Mouse (Mus musculus): ENCODE data around the gene Pkp2. TPM values are rescaled to one million over a fixed set of nuclear protein-coding genes. Genes with fewer than 3 reads are reported as not detected.
A peak's percentile ranks its signal among the peaks of the same experiment; 100 is the strongest.
"Not testable (repeated sequence)": the region's sequence is repeated elsewhere in the genome, so short reads cannot be mapped to it uniquely, and the experiment has no call there.

Gene Pkp2
- polyA plus RNA-seq, 1 experiment from 2014 or later = 66.8 TPM

DNA sequence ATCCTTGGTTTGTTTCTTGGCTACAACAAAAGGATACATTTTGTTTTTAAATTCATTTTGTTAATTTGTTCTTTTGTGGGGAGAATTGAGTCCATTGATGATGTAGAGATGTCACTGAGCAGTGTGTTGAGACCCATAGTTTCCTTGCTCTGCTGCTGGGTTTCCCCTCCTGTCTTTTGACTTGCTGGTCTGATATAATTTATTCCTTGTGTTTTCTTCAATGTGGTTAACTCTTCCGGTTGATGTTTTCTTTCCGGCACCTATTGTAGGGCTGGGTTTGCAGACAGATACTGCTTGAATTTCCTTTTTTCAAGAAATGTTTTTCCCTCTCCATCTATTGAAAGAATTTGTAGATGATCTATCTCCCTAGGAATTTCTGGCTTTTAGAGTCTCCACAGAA is 20.8 kb downstream of the Pkp2 start:
- H3K4me1 ChIP-seq = no peaks in the 10 kb centered on the region
- H3K9me3 ChIP-seq = no peaks in the 10 kb centered on the region
- H3K27ac ChIP-seq = no peak overlapping the region
- no peak for DNase-seq (ENCODE audit: low spot score)
- H3K36me3 ChIP-seq = peaks cover 78% of the 10 kb centered on the region
- H3K4me3 ChIP-seq = no peak overlapping the region
- WGBS = 81% methylated on average over 2 of the region's 2 CpGs
- H3K27me3 ChIP-seq (ENCODE audit: insufficient read depth, poor library complexity, severe bottlenecking) = no peaks in the 10 kb centered on the region

DNA sequence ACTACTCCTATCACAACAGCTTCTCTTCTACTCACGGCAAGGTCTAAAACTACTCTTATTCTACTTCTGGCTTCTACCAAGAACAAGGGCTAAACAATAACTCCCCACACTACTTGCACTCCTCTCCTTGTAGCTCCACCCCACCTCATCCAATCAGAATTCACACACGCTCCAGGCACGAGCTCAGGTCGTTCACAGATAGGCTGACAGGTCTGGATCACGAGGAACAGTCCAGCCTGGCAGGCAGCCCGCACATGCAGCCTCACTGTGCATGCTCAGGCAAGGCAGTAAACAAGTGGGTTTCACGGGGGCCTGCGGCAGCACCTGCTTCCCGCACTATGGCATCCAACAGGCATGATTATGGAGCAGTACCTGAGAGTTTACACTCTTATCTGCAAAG is 23.6 kb downstream of the Pkp2 start:
- H3K36me3 ChIP-seq = peaks cover 68% of the 10 kb centered on the region
- not testable (repeated sequence) for H3K27me3 ChIP-seq (ENCODE audit: insufficient read depth, poor library complexity, severe bottlenecking); H3K4me1 ChIP-seq; H3K27ac ChIP-seq; H3K9me3 ChIP-seq; H3K4me3 ChIP-seq; DNase-seq (ENCODE audit: low spot score)
- 84% methylated on average over 9 of the region's 9 CpGs for WGBS

DNA sequence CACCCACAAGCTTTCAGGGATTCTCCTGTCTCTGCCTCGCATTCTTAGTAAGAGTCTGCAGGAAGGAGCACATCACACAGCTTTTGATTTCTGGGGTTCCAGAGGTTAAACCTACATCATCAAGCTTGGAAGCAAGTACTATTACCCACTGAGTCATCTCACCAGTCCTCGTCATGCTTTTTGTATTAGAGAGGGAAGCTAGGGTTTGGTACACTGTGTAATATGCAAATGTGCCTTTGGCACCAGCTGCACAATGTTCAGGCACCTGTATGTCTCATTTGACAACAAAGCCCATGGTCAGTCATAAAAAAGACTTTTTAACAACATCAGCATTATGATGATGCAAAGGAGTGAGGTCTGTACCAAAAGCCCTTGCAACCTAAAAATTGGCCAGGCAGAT is 25.2 kb downstream of the Pkp2 start:
- DNase-seq (ENCODE audit: low spot score) = no peak

DNA sequence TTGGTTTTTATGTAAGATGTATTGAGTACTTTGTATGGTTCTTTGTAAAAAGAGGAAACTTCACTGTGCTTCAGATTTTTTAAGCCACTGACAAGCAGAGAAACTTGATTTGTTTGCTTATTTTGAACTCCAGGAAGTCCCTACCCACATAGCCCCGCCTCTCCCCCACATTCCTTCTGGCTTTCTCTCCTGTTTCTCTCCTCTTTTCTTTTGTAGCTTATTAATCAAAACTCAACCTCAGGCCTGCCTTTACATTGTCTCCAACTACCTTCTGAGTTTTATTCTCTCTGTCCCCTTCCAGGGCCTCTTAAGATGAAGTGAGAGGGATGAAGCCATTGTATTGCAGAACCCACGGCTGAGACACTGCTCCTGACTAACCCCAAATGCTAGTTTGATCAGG is 31.6 kb downstream of the Pkp2 start:
- Histone ChIP-seq H3K36me3 (peaks cover 60% of the 10 kb centered on the region), H3K27ac (0 out of 2 replicates have a peak overlapping the region, but pooled peaks have one; percentile 23), H3K9me3 (no peaks in the 10 kb centered on the region), H3K27me3 (ENCODE audit: insufficient read depth, poor library complexity, severe bottlenecking) (no peaks in the 10 kb centered on the region), H3K4me1 (0 out of 2 replicates have a peak, but pooled peaks cover 3% of the 10 kb centered on the region), H3K4me3 (no peak overlapping the region)
- 54% methylated on average over 2 of the region's 2 CpGs for WGBS
- no peak for DNase-seq (ENCODE audit: low spot score)

More for the DNA sequence above, 25.2 kb downstream of the Pkp2 start:
- WGBS = 84% methylated on average over 2 of the region's 2 CpGs
- Histone ChIP-seq H3K27ac (no peak overlapping the region), H3K4me1 (no peaks in the 10 kb centered on the region), H3K36me3 (peaks cover 67% of the 10 kb centered on the region), H3K4me3 (no peak overlapping the region), H3K9me3 (no peaks in the 10 kb centered on the region), H3K27me3 (ENCODE audit: insufficient read depth, poor library complexity, severe bottlenecking) (no peaks in the 10 kb centered on the region)

GRCm38 (mm10) chr16:16250470-16250869 is 37.4 kb downstream of the Pkp2 start:
- DNase-seq (ENCODE audit: low spot score) = no peak
- WGBS = 53% methylated on average over 2 of the region's 2 CpGs
- Histone ChIP-seq H3K4me1 (peaks cover 29% of the 10 kb centered on the region), H3K4me3 (no peak overlapping the region), H3K27me3 (ENCODE audit: insufficient read depth, poor library complexity, severe bottlenecking) (no peaks in the 10 kb centered on the region), H3K27ac (no peak overlapping the region), H3K36me3 (peaks cover 40% of the 10 kb centered on the region), H3K9me3 (no peaks in the 10 kb centered on the region)

- Histone ChIP-seq H3K27me3 (ENCODE audit: insufficient read depth, poor library complexity, severe bottlenecking) (no peaks in the 10 kb centered on the region), H3K36me3 (peaks cover 19% of the 10 kb centered on the region; the same call in 1 of the 2 replicates), H3K9me3 (no peaks in the 10 kb centered on the region), H3K27ac (peak overlapping the region; percentile 59; the same call in 1 of the 2 replicates), H3K4me3 (no peak overlapping the region), H3K4me1 (peaks cover 52% of the 10 kb centered on the region)
- WGBS = 43% methylated on average over 4 of the region's 4 CpGs
- no peak for DNase-seq (ENCODE audit: low spot score)
Observed at GRCm38 (mm10) chr16:16253326-16254074, 40.4 kb downstream of the Pkp2 start.

DNA sequence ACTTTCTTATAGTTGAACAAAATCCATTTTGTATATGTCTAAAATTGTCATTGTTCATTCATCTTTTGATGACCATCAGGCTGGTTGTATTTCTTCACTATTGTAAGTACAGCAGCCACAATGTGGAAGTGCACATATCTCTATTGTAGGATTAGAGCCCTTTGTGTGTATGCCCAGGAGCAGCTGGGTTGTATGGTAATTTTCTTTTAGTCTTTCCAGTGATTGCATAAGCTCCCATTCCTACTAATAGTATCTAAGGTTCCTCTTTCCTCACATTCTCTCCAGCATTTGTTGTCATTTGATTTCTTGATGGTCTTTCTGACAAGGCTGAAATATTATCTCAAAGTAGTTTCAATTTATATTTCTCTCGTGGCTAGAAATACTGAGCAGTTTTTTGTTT is 42.1 kb downstream of the Pkp2 start:
- Histone ChIP-seq H3K4me1 (peaks cover 50% of the 10 kb centered on the region), H3K27ac (peak overlapping the region; percentile 59; the same call in 1 of the 2 replicates), H3K36me3 (peaks cover 23% of the 10 kb centered on the region), H3K9me3 (no peaks in the 10 kb centered on the region), H3K27me3 (ENCODE audit: insufficient read depth, poor library complexity, severe bottlenecking) (no peaks in the 10 kb centered on the region), H3K4me3 (no peak overlapping the region)
- WGBS = 57% methylated on average over 1 of the region's 1 CpGs
- DNase-seq (ENCODE audit: low spot score) = no peak

GRCm38 (mm10) chr16:16255874-16256273 is 42.8 kb downstream of the Pkp2 start:
- WGBS = 40% methylated on average over 7 of the region's 7 CpGs
- DNase-seq (ENCODE audit: low spot score) = no peak
- Histone ChIP-seq H3K27ac (peak overlapping the region; percentile 85), H3K27me3 (ENCODE audit: insufficient read depth, poor library complexity, severe bottlenecking) (no peaks in the 10 kb centered on the region), H3K4me1 (peaks cover 43% of the 10 kb centered on the region), H3K4me3 (no peak overlapping the region), H3K9me3 (no peaks in the 10 kb centered on the region), H3K36me3 (peaks cover 23% of the 10 kb centered on the region)

DNA sequence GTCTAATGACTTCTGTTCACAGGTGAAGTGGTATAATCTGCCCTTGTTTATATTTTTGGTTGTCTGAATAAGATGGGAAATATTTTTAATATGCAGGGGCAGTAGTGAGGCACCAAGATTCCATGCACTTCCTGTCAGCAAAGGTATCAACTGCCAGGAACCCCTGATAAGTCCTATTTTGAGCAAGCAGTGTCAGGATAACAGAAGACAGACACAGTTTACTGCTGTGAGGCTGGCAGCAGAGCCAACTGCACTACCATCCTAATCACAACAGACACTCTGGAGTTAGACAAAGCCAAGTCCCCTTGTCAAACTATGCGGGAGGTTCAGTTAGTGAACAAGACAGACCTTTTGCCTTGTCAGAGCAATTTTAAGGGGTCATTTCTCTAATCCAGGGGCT is 43.6 kb downstream of the Pkp2 start:
- peak overlapping the region; percentile 81 for H3K27ac ChIP-seq

DNA sequence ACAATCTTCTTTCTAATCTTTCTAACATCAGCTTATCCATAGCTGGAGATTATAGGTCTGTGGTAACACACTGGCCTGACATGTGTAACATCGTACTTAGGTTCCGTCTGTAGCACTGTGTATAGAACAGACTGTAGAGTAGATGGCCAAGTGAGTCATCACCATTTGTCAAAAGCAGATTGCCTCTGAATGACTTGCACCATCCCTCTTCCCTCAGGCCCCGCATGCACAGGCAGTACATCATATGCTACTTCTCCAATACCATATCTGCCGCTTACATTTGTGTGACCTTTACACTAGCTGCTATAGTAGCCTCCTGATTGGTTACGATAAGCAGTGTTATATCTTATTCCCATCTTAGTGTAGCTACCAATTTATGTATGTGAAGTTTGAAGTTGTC is 47.8 kb downstream of the Pkp2 start:
- Histone ChIP-seq H3K27me3 (ENCODE audit: insufficient read depth, poor library complexity, severe bottlenecking) (no peaks in the 10 kb centered on the region), H3K4me1 (peaks cover 20% of the 10 kb centered on the region), H3K9me3 (no peaks in the 10 kb centered on the region), H3K27ac (no peak overlapping the region), H3K4me3 (no peak overlapping the region), H3K36me3 (peaks cover 52% of the 10 kb centered on the region)
- WGBS = 90% methylated on average over 5 of the region's 5 CpGs
- DNase-seq (ENCODE audit: low spot score) = no peak

More for the DNA sequence above, 43.6 kb downstream of the Pkp2 start:
- Histone ChIP-seq H3K9me3 (no peaks in the 10 kb centered on the region), H3K36me3 (peaks cover 25% of the 10 kb centered on the region), H3K4me1 (peaks cover 43% of the 10 kb centered on the region), H3K4me3 (0 out of 2 replicates have a peak overlapping the region, but pooled peaks have one; percentile 15), H3K27me3 (ENCODE audit: insufficient read depth, poor library complexity, severe bottlenecking) (no peaks in the 10 kb centered on the region)
- WGBS = 15% methylated on average over 1 of the region's 1 CpGs
- DNase-seq (ENCODE audit: low spot score) = peak; percentile 82

GRCm38 (mm10) chr16:16261481-16261880 is 48.4 kb downstream of the Pkp2 start:
- Histone ChIP-seq H3K4me1 (peaks cover 15% of the 10 kb centered on the region), H3K27ac (no peak overlapping the region), H3K9me3 (no peaks in the 10 kb centered on the region), H3K36me3 (peaks cover 55% of the 10 kb centered on the region), H3K27me3 (ENCODE audit: insufficient read depth, poor library complexity, severe bottlenecking) (no peaks in the 10 kb centered on the region), H3K4me3 (no peak overlapping the region)
- DNase-seq (ENCODE audit: low spot score) = no peak
- WGBS = 90% methylated on average over 6 of the region's 6 CpGs

DNA sequence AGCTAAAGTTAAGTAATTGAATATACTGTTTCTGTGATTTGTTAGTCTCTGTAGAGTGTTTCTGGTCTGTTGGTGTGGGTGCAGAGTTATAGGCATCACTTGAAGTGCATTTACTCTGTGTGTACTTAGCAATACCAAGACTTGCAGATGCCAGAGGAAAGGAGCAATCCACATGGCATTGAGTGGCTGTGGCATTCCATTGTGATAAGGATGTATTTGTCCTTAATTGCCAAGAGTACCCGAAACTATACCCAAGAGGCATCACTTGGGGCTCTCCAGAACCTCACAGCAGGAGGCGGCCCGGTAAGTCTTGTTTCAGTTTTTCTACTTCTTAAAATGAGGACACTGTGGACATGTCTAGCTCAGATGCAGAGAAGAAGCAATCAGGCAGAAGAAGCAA is 49.3 kb downstream of the Pkp2 start:
- no peak for DNase-seq (ENCODE audit: low spot score)
- Histone ChIP-seq H3K4me3 (no peak overlapping the region), H3K9me3 (no peaks in the 10 kb centered on the region), H3K4me1 (peaks cover 6% of the 10 kb centered on the region), H3K27ac (no peak overlapping the region), H3K27me3 (ENCODE audit: insufficient read depth, poor library complexity, severe bottlenecking) (no peaks in the 10 kb centered on the region), H3K36me3 (peaks cover 62% of the 10 kb centered on the region)
- 80% methylated on average over 3 of the region's 3 CpGs for WGBS

DNA sequence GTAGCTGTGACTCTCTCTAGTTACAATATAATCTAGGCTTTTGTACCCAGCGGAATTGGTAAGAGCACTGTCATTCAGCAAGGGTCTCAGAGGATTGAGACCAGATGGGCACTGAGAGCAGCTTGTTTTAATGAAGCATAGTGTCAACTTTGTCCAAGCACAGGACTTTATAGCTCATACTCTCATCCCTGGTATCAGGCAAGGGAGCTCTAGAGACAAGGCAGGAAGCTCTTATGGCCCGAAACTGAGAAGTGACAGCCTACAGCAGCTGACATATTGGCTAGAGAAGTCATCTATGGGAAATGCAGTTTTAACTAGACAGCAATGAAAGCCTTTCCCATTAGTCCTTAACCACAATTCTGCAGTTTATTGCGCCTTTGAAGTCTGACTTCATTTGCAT is 59.9 kb downstream of the Pkp2 start:
- Histone ChIP-seq H3K27ac (no peak overlapping the region), H3K9me3 (no peaks in the 10 kb centered on the region), H3K4me3 (no peak overlapping the region), H3K4me1 (no peaks in the 10 kb centered on the region), H3K27me3 (ENCODE audit: insufficient read depth, poor library complexity, severe bottlenecking) (no peaks in the 10 kb centered on the region), H3K36me3 (peaks cover 65% of the 10 kb centered on the region)
- WGBS = 77% methylated on average over 3 of the region's 3 CpGs
- no peak for DNase-seq (ENCODE audit: low spot score)

Data from heart, embryonic 10.5 days (tissue).